Mouse (Mus musculus): ENCODE results near the gene Myo1c.

Gene Myo1c

DNA sequence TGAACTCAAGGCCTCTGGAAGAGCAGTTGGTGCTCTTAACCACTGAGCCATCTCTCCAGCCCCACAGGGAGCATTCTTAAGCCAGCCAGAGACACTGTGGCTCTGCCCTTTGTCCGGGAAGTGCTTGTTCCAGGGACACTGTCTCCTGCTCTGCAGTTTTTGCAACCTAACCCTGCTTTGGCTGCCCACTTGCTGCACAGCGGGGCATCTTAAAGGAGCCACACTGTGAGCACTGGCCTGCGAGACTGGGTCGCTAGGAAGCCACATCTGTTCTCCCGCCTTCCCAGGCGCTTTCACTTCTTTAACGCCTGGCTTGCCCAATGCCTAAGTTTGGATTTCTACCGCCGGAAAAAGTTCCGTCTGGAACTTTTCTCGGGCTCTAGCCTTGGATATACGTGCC lies 65.3 kb downstream of the Myo1c start:
- DNase-seq (ENCODE audit: low read depth, low spot score), result no peak

DNA sequence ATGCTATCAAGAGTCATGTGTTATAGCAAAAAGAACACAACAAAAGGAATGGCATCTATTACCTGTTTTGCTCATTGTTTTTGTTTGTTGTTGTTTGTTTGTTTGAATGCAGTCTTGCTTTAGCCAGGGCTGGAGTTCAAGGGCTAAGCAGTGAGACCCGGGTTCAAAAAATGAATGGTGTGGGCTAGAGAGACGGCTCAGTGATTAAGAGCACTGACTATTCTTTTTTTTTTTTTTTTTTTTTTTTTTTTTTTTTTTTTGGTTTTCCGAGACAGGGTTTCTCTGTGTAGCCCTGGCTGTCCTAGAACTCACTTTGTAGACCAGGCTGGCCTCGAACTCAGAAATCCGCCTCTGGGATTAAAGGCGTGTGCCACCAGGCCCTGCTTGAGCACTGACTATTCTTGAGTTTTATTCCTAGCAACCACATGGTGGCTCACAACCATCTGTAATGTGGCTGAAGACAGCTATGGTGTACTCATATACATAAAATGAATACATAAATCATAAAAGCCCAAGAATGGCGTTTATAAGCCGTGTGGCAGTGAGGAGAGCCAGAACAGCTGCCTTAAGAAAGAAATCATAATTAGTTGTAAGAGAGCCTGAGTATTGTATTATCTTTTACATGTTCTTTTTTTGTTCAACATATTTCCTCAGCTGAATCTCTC lies 66.5 kb downstream of the Myo1c start:
- no peak for DNase-seq (ENCODE audit: low read depth, low spot score)

DNA sequence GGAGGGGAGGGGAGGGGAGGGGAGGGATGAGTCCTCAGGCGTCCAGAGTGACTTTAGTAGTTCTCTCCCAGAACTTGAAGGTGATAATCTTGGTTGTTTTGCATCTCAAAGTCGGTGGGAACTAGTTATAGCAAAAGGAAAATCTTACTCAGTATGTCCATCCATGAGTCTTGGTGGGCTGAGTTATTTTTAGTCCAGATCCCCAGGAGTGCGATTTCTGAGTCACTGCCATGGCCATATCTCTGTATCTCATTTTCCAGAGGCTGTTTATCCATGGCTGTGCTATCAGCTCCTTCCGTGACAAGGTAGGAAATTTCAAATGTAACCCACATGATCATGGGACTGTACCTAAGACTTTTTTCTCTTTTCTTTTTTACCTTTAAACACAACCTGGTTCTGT lies 72.0 kb downstream of the Myo1c start:
- DNase-seq (ENCODE audit: low read depth, low spot score), result no peak

Data from CD4-positive helper T cell, adult 2 months (primary cell).